Mouse (Mus musculus) mature B cell (primary cell): Measurements from ENCODE around the gene Clec1a.
"Not testable (repeated sequence)": the region's sequence is repeated elsewhere in the genome, so short reads cannot be mapped to it uniquely, and the experiment has no call there.

Source experiments
- in situ Hi-C: fragments of 300-500 bp; cut with MboI; formaldehyde crosslinking; loops from 2 replicates; pipeline ENCODE4 v1.14.3; 2019

Clec1a gene

DNA sequence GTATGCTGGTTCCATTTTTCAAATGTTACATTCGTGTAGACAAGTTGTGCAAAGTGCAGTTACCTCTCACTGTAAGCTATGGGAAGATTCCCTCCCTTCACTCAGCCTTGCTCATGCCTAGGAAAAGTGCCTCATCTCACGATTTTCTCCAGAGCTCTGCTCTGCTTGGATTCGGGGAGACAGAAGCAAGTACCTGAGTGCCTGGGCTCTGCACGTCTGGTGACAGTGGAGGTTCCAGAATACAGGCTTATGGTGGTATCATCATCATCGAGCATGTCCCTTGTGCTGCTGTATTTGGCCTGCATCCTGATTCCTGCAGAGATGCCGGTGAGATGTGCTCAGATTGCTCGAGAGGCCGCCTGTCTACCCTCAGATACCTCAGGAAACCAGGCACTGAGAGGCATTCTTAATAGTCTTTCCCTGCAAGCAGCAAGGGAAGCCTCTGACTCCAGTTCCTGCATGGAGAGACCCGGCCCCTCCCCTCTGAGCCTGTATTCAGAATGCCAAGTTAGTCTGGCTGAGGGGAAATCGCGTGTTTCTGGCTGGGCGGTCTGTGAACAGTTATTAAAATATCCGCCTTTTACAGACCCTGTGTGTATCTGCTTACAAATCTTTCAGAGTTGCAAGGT is at the start of gene Clec1a:
Gene Clec1a (minus strand): TSS at position 590 of the 629 bp plus-strand sequence.
- in situ Hi-C loops: no loop called here

GRCm38 (mm10) chr6:129499516-129499915 is 47.7 kb upstream of the Clec1a start:
- in situ Hi-C loops: not testable (repeated sequence)

DNA sequence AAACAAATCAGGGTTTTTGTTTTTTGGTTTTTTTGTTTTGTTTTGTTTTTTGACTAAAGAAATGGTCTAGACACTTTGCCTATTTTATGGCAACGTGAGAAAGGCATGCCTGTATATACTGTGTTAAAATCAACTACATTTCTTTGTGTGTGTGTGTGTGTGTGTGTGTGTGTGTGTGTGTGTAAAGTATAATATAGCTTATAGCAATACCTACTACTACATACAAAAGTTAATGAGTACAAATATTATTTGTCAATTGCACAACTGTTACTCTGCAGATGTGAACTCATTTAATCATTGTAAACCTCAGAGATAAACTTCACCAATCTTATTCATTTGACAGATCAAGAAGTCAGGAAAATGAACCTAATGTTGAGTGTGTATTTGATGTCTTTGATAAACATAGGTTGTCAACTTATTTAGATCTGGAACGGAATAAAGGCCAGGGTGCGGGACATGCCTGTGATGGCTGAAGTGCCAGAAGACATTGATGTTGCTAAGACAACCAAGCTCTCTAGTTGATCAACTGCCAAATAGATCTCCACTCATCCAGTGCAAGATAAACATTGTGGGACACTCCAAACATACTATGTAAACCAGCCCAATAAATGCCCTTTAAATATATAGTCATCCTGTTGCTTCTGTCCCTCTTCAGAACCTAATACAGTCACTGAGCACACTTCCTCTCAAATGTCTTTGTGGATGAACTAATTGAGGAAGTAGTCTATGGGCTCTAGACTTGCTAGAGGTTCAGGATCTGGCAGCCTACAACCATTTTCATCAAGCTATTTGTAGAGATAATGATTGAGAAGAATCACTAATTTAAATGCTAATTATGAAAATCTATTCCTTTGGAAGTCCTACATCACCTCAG is 45.8 kb upstream of the Clec1a start:
- in situ Hi-C loops: no loop called here

DNA sequence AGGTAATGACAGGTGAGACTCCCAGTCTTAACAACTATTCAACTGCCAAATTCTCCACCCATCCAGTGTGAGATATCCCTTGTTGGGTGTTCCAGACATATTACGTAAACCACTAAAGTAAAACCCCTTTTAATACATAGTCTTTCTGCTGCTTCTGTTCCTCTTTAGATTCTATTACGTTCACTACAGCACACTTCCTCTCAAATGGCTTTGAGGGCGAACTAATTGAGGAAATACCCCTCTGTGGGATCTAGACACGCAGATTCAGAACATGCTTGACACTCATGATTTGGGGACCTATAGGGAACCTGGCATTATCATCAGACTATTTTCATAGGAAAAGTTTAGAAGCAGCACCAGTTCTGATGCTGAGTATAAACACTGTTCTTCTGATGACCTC is 43.1 kb upstream of the Clec1a start:
- in situ Hi-C loops: no loop called here

DNA sequence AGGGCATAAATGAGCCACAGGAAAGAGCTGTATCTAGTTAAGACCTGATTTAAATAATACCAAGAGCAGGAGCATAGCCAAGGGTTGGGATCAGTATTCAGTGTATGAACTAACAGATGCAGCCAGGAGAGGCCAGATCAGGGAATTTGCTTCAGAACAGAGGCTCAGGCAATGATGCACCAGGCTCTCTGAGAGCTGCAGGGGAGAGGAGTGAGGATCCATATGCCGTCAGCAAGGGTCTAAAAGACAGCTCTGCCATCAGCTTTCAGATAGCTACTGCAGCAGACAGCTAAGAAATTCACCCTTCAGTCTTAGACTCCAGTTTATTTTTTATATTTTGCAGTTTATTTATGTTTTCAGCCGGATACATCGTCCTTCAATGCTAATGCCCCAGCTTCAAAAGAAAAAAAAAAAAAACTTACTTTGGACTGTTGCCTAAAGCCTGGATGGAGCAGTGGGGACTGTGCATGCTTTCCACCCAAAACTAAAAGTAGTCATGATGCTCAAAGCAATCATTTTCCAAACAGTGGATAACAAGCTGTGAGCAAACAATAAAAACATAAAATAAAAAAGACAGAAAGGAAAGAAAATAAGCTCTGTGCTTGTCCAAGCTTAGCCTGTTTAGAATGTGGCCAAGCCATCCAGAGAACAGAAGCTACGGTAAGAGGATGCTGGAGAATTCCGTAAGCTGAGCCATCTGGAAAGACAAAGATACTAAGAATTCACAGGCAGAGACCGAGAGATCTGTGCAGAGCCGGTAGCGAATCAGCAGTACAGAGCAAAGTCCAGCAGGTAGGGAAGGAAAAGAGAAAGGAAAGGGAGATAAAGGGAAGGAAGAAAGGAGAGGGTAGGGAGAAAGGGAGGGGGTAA is 28.5 kb upstream of the Clec1a start:
- in situ Hi-C loops: no loop called here

DNA sequence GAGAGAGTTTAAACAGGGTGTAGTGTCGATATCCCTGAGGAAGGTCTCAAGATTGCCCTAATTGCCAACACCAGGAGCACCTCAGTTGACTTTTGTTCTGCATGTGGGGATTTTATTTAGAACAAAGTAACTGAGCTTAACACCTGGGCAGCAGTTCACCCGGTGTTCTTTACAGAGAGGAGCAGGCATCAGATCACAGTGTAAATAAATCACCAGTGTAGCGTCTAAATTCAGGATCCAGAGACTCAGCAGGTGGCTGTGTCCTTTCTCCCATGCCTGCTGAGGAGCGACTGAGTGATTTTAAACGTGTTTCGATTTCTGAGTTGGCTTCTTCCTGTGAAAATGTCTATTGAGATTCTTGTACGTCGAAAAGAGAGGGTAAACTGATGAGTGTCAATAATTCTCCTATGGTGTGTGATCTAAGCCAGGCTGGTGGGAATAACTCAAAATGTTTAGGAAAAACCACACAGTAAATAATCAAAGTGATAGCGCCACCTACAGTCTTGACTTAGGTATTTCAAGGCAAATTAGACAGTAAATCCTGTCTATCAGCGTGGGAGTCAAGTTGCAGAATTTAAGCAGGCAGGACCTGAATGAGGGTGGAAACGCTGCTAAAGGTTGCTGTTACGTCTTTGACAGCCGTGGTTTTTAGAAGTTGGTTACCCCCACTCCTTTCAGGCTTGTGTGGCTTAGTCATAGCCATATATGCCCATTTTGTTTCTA is 24.8 kb upstream of the Clec1a start:
- in situ Hi-C loops: no loop called here

DNA sequence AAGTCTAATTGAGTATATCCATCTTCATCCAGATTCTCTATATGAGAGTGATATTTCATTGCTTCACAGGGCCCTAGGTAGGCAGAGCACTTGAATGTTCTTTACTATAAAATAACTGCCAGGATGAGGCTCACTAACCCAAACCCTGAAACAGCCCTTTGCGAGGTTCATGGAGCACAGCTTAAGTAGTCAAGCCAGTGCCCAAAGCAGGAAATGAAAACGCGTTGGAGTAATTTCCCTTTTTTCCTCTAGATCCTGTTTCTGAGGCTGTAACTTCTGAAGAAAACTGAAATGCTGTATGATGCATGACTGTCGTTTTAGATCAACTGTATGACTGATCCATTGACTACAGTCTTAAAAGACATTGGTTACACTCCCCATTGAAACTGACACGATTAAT is 20.8 kb upstream of the Clec1a start:
- in situ Hi-C loops: no loop called here

- in situ Hi-C loops: no loop called here
Observed at GRCm38 (mm10) chr6:129471386-129471785, 19.6 kb upstream of the Clec1a start.

GRCm38 (mm10) chr6:129449743-129450142 is 2.1 kb downstream of the Clec1a start:
- in situ Hi-C loops: no loop called here

GRCm38 (mm10) chr6:129438033-129438432 is 13.8 kb downstream of the Clec1a start:
- in situ Hi-C loops: no loop called here

GRCm38 (mm10) chr6:129436025-129436424 is 15.8 kb downstream of the Clec1a start:
- in situ Hi-C loops: no loop called here

- in situ Hi-C loops: no loop called here
Observed at GRCm38 (mm10) chr6:129434239-129434638, 17.6 kb downstream of the Clec1a start.

DNA sequence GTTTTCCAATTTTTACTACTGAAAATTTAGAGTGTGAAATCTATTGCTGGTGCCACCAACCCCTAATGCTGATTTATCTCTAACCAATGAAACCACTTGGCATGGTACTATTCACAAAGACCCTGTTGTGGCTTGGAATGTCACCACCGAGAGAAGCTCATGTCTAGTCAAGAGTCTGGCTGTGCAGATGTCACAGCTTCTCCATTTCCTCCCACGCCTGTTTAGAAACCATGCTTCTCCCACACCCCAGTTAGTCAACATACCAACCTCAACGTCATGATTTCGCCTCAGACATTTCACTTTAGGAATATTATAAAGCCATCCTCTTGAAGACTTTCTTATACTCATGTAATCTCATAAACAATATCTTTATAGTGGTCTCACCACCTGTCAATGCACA is 24.5 kb downstream of the Clec1a start:
- in situ Hi-C loops: no loop called here

- in situ Hi-C loops: no loop called here
Observed at GRCm38 (mm10) chr6:129425812-129426211, 26.0 kb downstream of the Clec1a start.

DNA sequence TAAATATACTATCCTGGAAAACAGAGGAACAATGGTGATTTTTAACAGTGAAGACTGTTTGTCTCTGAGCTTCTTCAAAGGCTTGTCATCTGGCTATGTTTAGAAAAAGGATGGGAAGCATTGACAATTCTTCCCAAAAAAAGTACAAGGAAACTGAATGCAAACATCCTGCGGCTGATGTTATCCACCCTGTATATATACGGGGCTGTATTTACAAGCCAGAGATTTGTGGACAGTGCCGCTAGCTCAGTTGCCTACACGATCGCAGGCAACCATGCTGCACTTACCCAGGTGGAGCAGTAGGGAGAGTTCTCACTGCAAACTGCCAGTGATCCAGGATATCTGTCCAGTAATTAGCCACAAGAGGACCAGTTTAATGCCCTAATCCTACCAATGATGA is 26.6 kb downstream of the Clec1a start:
- in situ Hi-C loops: no loop called here

DNA sequence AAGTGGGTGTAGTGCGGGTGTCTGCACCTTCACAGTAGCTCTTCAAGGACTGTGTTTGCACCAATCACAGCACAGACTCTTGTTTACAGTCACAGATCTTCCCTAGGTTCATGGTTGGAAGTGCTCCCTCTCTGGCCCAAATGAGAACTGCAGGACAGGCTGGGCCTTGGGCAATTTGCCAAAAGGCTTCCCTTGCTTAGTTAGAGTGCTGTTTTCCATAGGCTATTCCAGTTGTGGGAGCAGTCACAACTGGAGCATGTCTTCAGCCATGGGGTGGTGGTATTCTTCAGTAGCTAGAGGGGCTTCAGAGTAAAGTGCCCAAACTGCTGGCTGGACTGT is 28.1 kb downstream of the Clec1a start:
- in situ Hi-C loops: no loop called here

DNA sequence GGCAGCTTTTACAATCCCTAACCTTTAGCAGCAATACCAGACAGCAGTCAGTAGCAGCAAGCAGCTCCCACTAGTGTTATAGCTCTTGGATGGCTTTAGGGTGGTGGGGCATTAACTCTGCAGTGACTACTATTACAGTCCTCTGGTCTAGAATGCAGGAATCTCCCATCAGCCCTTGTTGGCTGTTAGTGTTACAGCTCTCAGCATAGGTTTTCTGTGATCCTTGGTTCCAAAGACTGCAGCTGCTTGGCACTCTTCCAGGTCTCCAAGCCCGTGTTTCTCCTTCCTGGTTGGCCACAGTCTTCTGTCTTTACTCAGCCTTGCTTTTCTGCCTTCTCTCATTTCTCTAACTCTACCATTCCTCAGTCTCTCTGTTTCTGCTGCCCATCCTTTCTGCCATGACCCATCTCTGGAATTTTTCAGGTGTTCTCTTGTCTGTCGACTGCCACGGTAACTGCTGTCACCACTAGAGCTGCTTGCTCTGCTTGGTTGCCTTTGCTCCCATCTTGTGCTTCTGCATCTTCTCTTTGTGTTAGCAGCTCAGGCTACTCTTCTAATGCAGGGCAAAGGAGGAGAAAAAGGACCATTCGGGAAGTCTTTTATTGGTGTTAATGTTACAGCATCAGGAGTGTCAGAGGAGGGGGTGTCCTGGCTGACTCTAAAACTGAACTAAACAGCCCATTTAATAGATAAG is 28.6 kb downstream of the Clec1a start:
- in situ Hi-C loops: no loop called here

GRCm38 (mm10) chr6:129422311-129422710 is 29.5 kb downstream of the Clec1a start:
- in situ Hi-C loops: no loop called here

GRCm38 (mm10) chr6:129414177-129414576 is 37.6 kb downstream of the Clec1a start:
- in situ Hi-C loops: no loop called here

- in situ Hi-C loops: no loop called here
Observed at GRCm38 (mm10) chr6:129408562-129408961, 43.2 kb downstream of the Clec1a start, which contains the start of gene Clec9a. Clec9a (plus strand) TSS chr6:129408862.

GRCm38 (mm10) chr6:129407324-129407723 is 44.5 kb downstream of the Clec1a start:
- in situ Hi-C loops: no loop called here
